Mouse (Mus musculus): Measurements from ENCODE around the gene Hydin.

DNA sequence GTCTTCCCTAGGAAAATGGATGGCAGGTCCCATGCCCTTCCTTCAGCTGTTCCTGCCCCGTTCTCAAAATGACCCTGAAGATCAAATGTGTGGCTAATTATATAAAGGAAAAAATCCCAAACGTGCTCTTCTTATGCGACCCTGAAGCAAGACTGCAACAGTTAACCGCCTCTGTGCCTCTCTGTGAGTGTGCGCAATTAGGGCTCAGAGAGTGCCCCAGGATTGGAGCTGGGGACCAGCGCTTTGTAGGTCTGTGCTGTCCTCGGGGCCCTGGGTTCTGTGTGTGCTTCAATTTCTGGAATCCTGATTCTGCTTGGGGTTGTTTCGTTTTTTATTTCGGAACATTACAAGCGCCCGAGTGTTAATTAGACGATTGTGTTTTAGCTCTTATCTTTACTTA, 491 bp downstream of the Hydin start:
- TF ChIP-seq POLR2A (IDR thresholded peaks at IDR 0.05; ENCODE audit: borderline replicate concordance, insufficient read depth, low read length) (no peak), CTCF (IDR thresholded peaks at IDR 0.05; ENCODE audit: borderline replicate concordance, insufficient read depth, low read depth, low read length) (no peak)
